Mouse (Mus musculus) adrenal gland, adult 8-10 months (tissue): Measurements from ENCODE around the gene Prtn3. TPM values are rescaled to one million over a fixed set of nuclear protein-coding genes. Genes with fewer than 3 reads are reported as not detected.
"Not testable (repeated sequence)": the region's sequence is repeated elsewhere in the genome, so short reads cannot be mapped to it uniquely, and the experiment has no call there.

Experiments used
- DNase-seq: peaks from one replicate; pipeline ENCODE4 v3.0.0; 2022
- total RNA-seq, 4 experiments: library from RNA; stranded (reverse); gene quantifications; 2 replicates each; pipeline ENCODE4 v1.2.4; 2022

Prtn3 gene
- total RNA-seq, 4 experiments from 2014 or later = 0.35 TPM; not detected in 3

GRCm38 (mm10) chr10:79877757-79878156 is 3.5 kb downstream of the Prtn3 start:
- DNase-seq = no peak

GRCm38 (mm10) chr10:79879527-79879926 is 5.3 kb downstream of the Prtn3 start:
- DNase-seq = no peak

DNA sequence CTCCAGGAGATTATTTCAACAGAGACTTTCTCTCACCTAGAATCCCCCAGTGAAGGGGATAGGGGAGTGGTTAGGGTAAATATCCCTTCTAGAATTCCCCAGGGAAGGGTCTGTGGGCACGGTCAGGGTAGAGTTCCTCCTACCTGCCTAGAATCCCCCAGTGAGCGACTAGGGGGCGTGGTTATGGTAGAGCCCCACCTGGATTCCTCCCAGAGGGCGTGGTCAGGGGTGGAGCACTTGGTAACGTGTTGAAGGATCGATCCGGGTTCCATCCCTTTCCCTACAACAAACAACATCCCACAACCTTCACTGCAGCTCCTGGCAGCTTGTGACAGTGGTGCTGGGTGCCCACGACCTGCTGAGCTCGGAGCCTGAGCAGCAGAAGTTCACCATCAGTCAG is 6.4 kb downstream of the Prtn3 start:
- DNase-seq = no peak

DNA sequence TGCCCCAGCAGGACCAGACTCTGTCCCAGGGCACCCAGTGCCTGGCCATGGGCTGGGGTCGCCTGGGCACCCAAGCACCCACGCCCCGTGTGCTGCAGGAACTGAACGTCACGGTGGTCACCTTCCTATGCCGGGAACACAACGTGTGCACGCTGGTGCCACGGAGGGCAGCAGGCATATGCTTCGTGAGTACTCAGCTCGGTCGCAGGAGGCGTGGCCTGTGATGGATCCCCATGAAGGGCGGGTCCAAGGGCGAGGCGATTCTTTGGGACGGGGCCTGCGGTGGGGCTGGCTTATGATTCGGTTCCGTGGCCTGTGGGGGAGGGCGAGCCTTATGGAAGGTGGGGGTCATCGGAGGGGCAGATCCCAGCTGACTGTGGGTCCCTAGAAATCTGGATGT is 7.7 kb downstream of the Prtn3 start:
- DNase-seq = no peak

DNA sequence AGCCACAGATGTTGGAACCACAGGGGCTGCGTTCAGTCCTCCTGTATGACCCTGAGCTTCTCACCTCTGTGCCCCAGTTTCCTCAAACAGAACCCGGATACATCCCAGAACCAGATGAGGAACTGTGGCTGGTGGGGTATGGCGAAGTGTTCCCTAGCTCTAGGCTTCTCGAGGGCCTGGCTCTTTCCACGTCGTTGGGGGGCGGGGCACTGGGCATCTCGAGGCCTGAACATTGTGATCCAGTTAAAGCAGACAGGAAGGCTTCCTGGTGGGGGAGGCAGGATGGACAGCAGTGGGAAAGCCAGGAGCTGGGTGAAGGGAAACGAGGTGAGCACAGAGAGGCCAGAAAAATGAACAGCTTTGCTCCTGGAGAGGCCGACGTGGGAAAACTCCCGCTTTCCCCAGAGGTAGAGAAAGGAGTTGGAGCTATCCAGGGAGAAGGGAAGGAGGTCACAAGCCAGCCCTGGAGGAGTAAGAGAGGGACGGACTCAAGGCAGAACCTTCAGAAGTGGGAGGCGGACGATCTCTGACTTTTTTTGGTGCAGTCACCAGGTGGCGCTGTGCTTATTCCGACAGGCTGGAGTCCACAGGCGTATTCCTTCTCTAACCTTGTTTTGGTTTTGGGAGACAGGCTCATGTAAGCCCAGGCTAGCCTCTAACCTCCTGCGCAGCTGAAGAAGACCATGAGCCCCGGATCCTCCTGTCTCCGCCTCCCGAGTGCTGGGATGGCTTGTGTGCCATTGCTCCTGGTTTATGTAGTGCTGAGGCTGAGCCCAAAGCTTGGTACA is 9.2 kb downstream of the Prtn3 start:
- peak; percentile 64 for DNase-seq

DNA sequence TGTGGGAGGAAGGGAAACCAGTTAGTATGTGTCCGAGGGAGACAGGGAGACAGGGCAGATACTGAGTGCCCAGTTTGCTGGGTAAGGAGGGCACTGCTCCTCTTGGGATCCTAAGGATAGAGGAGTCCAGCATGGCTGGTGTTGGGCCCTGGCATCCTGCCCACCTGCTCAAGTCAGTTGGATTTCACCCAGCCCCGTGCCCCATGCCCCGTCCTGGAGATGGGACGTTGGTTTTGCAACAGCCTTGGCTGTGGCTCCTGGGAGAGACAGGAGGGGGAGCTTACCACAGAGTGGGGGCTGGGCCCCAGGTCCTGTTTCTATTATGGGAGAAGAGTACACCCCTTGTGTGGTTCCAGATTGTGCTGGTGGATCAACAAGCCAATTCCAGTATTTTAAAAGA is 10.2 kb downstream of the Prtn3 start:
- peak; percentile 73 for DNase-seq

GRCm38 (mm10) chr10:79884938-79885337 is 10.7 kb downstream of the Prtn3 start:
- not testable (repeated sequence) for DNase-seq

DNA sequence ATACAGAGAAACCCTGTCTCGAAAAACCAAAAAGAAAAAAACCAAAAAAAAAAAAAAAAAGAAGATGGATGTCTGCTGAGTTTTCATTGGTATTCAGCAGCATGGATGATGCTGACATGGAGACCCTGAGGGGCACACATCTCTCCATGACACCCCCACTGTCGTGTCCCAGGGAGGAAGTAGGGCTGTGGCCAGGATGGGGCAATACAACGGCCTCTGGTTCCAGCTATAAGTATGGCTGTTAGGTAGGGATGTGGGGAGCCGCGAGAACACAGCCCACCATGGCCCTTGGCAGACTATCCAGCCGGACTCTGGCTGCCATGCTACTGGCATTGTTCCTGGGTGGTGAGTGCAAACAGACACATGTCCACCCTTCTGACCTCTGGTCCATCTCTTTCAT is 11.8 kb downstream of the Prtn3 start, which contains the start of gene Elane:
Gene Elane, plus strand, starts transcription at position 194 of the 400 bp plus-strand sequence.
- no peak for DNase-seq

DNA sequence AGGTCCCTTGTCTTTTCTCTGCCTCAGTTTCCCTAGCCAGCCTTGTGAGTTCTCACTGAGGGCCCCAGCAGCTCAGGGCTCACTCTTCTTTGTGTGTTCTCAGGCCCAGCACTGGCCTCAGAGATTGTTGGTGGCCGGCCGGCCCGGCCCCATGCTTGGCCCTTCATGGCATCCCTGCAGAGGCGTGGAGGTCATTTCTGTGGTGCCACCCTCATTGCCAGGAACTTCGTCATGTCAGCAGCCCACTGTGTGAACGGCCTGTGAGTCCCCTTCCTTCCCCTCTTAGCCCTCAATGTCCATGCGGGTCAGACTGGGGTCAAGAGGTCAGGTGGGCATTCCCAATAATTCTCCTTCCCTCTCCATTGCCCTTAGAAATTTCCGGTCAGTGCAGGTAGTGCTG is 12.3 kb downstream of the Prtn3 start:
- DNase-seq = no peak

DNA sequence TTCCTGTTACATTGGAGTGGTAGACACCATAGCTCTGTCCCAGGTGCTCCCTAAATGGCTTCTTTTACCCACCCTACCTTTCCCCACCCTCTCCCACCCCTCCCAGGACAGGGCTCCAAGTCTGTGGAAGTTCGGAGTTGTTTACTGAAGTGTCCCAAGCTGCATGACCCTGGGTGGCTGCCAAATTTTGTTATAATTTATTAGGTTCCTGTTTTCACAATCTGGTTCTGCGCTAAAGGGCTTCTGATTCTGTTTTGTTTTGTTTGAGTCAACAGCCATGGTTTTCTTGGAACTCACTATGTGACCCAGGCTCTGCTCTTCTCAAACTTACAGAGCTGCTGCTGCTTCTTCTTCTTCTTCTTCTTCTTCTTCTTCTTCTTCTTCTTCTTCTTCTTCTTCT is 15.1 kb downstream of the Prtn3 start:
- no peak for DNase-seq

DNA sequence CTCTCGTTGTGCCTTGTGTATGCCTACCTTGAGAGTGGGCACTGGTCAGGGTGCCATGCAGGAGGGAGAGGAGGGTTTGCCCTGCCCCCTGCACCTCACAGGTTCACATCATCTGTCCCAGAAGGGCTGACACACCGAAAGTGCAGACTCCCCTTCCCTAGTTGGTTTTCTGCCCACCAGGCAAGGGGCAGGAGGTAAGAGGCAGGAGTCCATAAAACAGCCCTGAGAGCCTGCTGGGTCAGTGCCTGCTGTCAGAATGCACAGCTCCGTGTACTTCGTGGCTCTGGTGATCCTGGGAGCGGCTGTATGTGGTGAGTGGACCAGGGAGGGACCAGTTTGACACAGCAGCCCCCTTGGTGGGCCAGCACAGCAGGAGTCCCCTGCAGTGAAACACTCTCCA is 16.4 kb downstream of the Prtn3 start, which contains the start of gene Cfd:
Gene Cfd, plus strand, starts transcription at position 184 of the 400 bp plus-strand sequence.
- no peak for DNase-seq

DNA sequence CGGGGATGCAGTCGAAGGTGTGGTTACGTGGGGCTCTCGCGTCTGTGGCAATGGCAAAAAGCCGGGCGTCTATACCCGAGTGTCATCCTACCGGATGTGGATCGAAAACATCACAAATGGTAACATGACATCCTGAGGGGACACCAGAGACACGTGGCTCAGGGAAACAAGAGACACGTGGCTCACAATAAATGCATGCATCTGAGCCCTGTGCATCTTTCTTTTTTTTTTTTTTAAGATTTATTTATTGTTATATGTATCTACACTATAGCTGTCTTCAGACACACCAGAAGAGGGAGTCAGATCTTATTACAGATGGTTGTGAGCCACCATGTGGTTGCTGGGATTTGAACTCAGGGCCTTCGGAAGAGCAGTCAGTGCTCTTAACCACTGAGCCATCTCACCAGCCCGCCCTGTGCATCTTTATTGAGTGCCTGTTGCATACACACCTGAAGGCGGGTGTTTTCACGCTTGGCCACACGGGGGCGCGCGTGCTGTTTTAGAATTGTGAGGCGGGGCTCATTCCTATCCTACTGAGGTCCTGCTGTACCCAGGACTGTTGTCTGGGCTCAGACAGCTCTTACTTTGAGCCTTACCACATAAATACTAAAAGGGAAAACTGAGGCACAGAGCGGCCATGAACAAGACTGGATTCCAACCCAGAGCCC is 18.3 kb downstream of the Prtn3 start:
- DNase-seq = peak; percentile 60

GRCm38 (mm10) chr10:79896306-79896705 is 22.0 kb downstream of the Prtn3 start:
- no peak for DNase-seq

DNA sequence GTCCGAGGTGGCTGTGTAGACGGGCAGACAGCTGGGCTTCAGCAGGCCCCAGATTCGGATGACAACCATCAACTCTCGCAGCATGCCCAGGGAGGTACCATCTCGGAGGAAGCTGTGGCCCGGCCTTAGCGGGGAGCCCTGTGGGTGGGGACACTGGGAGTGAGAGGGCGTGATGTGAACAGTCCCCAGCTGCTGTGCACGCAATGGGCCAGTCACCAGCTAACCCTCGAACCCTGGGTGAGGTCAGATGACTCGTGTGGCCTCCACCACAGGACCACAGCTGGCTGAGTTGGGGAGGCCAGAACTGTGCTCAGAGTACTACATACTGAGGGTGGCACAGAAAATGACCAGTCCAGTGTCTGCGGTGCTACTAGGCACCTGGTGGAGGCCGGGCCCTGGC is 22.5 kb downstream of the Prtn3 start:
- DNase-seq = no peak

DNA sequence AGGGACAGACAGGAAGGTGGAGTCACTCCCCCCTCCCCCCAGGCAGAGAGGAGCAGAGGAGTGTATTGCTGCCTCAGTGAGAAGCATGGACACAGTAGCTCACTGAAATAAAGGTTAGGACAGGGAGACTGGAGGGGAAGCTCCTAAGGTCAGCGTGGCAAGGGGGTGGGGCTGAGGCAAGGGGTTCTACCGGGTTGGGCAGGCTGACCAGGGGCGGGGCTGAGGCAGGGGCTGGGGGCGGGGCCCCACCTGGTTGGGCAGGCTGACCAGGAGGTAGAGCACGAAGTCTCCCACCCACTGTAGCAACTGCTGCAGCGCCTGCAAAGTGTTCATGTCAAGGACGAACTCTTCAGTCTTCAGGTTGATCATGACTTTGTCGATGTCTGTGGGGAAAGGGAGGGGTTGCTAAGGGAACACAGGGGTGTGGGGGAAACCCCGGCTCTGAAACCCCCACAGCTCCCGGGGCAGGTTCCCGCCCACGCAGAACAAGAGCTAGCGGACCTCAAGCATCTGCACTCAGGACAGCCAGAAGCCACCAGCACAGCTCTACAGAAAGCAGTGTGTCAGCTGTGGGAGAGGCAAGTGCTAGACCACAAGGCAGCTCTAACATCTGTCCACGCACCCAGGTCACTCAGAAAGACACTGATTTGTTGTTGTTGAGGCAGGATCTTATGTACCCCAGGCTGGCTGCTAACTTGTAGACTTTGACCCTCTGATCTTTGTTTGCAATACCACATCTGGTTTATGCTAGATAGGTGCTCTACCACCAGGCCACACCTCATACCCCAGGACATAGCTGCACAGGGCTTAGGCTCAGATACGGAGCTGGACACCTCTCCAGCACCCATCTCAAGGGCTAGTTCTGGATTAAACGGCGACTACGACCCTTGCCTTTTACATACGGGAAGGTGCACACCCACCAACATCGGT is 23.3 kb downstream of the Prtn3 start:
- DNase-seq = no peak

DNA sequence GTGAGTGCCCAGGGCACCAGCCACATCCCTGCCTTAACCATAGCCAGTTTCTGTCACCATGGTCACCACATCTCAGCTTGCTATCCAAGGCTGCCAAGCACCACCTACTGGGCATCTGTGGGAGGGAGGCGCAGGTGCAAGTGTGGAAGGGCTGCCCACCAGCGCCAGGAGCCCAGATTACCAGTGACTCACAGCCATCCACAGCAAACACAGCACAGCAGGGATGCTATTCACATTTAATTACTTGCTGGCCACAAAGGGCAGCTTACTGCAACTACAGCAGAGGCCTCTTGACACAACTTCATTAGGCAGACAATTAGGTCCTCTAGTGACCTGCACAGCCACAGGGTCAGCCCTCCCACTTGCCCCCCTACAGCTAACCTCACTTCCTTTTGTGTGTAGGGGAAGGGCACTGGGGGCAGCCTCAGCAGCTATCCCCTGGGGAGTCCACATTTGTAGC is 26.7 kb downstream of the Prtn3 start:
- DNase-seq = no peak

DNA sequence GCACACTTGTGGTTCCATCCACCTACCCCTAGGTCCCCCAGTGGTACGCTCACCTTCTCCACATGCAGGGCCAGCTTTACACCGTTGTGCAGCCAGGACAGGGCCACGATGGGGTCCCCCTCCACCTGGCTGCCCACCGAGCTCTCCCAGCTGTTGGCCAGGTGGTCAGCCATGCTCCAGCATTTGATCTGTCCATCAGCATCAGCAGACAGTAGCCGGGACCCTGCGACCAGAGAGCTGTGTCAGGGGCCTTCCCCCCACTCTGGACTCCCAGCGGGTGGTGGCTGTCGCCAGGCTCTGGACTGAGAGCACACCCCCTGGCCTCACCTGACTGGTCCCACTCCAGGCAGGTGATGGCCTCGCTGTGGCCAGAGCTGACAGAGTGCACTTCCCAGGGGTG is 32.4 kb downstream of the Prtn3 start:
- no peak for DNase-seq

DNA sequence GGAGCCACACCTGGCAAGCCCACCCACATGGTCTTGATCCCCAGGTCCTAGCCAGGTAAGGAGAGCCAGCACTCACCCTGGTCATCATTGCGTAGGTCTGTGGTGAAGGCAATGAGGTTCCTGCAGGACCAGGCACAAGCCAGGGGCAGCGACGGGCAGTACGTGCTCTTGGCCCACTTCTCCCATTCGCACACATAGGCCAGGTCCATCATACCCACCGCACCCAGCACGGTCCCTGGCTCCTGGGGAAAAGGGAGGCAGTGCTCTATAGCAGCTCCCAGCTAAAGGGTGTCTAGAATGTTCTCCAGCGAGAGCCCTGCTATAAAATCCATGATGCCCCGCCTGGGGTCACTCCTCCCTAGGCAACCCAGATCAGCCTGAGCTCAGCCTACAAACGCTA is 33.1 kb downstream of the Prtn3 start:
- no peak for DNase-seq

DNA sequence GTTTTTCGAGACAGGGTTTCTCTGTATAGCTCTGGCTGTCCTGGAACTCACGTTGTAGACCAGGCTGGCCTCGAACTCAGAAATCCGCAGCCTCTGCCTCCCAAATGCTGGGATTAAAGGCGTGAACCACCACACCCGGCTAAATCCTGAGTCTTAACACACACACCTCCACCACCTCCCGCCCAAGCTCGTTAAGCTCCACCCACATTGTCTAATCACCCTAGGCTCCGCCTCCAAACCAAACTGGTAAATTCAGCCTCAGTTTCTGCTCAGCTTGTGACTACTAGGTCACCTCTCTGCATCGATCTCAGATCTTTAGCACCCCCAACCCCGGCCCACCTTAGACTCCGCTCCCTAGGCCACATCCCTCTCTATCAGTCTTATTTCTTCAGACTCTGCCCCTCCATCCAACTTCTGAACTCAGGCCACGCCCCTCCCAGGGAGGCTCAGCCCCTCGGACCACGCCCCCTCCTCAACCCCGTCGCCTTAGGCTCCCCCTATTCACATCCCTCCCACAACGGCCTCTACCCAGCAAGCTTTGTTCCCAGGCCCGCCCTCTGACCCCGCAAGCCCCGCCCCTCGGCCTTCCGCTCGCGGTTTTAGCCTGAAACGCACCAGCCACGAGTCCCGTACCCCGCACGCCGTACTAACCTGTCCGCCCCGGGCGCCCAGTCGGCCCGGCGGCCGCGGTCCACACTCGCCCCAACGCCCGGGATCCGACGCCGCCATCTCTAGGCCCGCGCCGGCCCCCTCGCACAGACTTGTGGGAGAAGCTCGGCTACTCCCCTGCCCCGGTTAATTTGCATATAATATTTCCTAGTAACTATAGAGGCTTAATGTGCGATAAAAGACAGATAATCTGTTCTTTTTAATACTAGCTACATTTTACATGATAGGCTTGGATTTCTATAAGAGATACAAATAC is 34.2 kb downstream of the Prtn3 start, which contains the start of gene Med16:
Gene Med16, minus strand, starts transcription at position 757 of the 925 bp plus-strand sequence.
- peak; percentile 97 for DNase-seq

DNA sequence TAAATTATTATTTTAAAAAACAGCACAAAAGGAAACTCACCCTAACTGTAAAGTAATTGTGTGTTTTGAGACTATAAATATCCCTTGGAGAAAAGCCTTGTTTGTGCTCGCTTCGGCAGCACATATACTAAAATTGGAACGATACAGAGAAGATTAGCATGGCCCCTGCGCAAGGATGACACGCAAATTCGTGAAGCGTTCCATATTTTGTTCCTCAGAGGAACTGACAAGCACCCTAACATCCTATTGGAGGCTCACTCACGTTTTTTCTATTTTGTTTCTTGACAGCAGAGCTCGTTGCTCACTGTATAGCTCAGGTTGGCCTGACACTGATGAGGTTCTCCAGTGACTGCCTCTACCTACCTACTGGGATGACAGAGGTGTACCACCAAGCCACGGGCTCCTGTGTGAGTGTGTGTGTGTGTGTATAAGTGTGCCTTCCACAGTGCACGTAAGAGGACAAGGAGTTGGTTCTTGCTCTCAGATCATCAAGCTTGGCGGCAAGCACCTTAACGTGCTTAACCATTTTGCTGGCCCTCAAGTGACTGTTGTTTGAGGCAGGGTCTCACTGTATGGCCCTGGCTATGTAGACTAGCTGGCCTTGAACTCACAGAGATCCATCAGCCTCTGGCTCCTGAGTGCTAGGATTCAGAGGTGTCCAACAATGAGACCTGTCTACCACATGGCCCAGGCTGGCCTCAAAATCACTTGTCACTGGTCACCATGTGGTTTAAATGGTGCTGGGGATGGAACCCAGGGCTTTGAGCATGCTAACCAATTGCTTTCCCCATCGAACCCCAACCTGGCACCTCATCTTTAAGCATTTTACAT is 35.0 kb downstream of the Prtn3 start:
- no peak for DNase-seq

- no peak for DNase-seq
Observed at GRCm38 (mm10) chr10:79910556-79910955, 36.3 kb downstream of the Prtn3 start, which contains the start of gene Gm26602. Gm26602 (plus strand) TSS chr10:79910856.
